ENCODE assay signal across 9 mouse cellular contexts in the genomic region with DNA sequence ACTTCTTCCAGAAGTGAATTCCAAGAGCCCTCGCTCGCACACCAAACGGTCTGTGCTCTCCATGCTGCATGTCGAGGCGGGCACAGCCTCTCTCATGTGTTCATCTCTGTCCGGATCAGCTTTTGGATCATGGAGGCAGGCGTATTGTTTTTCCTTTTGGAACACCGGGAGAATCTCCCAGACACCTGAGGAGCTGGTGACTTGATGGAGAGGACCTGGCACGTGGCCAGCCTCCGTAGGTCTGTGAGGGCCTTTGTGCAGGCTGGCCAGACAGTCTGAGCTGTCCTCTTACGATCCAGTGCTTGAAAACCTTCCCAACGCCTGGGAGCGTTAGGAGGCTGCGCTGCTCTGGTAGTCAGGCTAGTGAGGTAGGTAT. TPM values are rescaled to one million over a fixed set of nuclear protein-coding genes. Genes with fewer than 3 reads are reported as not detected.
DNase-seq lines count a peak whose midpoint lies in the region; ATAC-seq and TF ChIP-seq lines count a peak whose summit lies in the region.
"Had no signal": no experiment of that assay in that cellular context is flagged by ENCODE, and none has a peak within 500 bp of the region (broad histone marks: within the 10 kb centered on the region; RNA-seq: fewer than 3 reads in every experiment).

No protein-coding gene starts in this region.

- peak overlapping the region; percentile 90 for H3K9ac ChIP-seq in heart, embryonic 11.5 days (ENCODE audit: low read depth, low read length)
- H3K9ac ChIP-seq in CH12.LX (ENCODE audit: insufficient read depth, low read depth): peak overlapping the region; percentile 92
- peak overlapping the region; percentile 86 for H3K9ac ChIP-seq in limb, embryonic 11.5 days (ENCODE audit: low read length)
- peak overlapping the region; percentile 92 for H3K9ac ChIP-seq in neural tube, embryonic 14.5 days (replicated peaks; ENCODE audit: low read depth, low read length)

- H3K9me3 ChIP-seq in heart, embryonic 11.5 days (replicated peaks; ENCODE audit: control insufficient read depth, low read length): no peaks in the 10 kb centered on the region
- peaks cover 4% of the 10 kb centered on the region for H3K9me3 ChIP-seq in CH12.LX (replicated peaks; ENCODE audit: low read length)
- no peaks in the 10 kb centered on the region for H3K9me3 ChIP-seq in limb, embryonic 11.5 days (ENCODE audit: control insufficient read depth, low read length)
- no peaks in the 10 kb centered on the region for H3K9me3 ChIP-seq in neural tube, embryonic 14.5 days (ENCODE audit: control insufficient read depth, low read length)

- DNase-seq in heart, postnatal 10 days: no peak
- DNase-seq in CH12.LX (ENCODE audit: extremely low read depth): no peak
- DNase-seq in limb, embryonic 11.5 days (ENCODE audit: low spot score): no peak
- no peak for DNase-seq in retina, embryonic 14.5 days (ENCODE audit: low spot score)
- no peak for DNase-seq in adrenal gland, adult (ENCODE audit: inconsistent age in 2 of 2, low spot score in 1 of 2)

- no peak for TF ChIP-seq EP300 in CH12.LX (IDR thresholded peaks at IDR 0.05; ENCODE audit: low read length)

- ATAC-seq in heart, embryonic 11.5 days (replicated peaks; ENCODE audit: insufficient number of reproducible peaks, low FRiP score, low TSS enrichment): 0 out of 2 replicates have a peak, but pooled peaks have one; percentile 5
- ATAC-seq in limb, embryonic 11.5 days (ENCODE audit: insufficient number of reproducible peaks, low FRiP score, low TSS enrichment, low read depth): 0 out of 2 replicates have a peak, but pooled peaks have one; percentile 15
- peak; percentile 10; the same call in 1 of the 2 replicates for ATAC-seq in neural tube, embryonic 14.5 days (ENCODE audit: low read depth)

- peak overlapping the region; percentile 75 for H3K4me3 ChIP-seq in heart, embryonic 11.5 days (ENCODE audit: low read depth, low read length)
- H3K4me3 ChIP-seq in CH12.LX (replicated peaks in 1 of 3; ENCODE audit: low read depth in 2 of 3, low read length in 2 of 3, poor library complexity in 1 of 3): peak overlapping the region; percentile 62 to 100 (median 81)
- H3K4me3 ChIP-seq in embryonic fibroblast, embryonic 13.5 days (ENCODE audit: insufficient read depth, low read length): peak overlapping the region; percentile 84
- peak overlapping the region; percentile 86 for H3K4me3 ChIP-seq in limb, embryonic 11.5 days (ENCODE audit: low read depth, low read length)
- H3K4me3 ChIP-seq in neural tube, embryonic 14.5 days (ENCODE audit: low read depth, low read length): peak overlapping the region; percentile 77

- no peak for TF ChIP-seq CTCF in CH12.LX (conservative IDR thresholded peaks at IDR 0.05 in 1 of 2, IDR thresholded peaks at IDR 0.05 in 1 of 2; ENCODE audit: low read depth in 2 of 2, low read length in 2 of 2)
- TF ChIP-seq CTCF in embryonic fibroblast, embryonic 13.5 days (IDR thresholded peaks at IDR 0.05; ENCODE audit: borderline replicate concordance, insufficient read depth, low read length): no peak

- TF ChIP-seq RAD21 in CH12.LX (IDR thresholded peaks at IDR 0.05; ENCODE audit: low read depth, low read length): no peak

- in situ Hi-C loops in CH12.LX (cut with MboI; ENCODE audit: low pct_ligation_motif_present, low pct_unique_long_range_greater_than_20kb, low sequenced_read_pairs): no loop called here

- H3K36me3 ChIP-seq in heart, embryonic 11.5 days (ENCODE audit: control insufficient read depth, insufficient read depth, low read length): peaks cover 2% of the 10 kb centered on the region; the same call in 1 of the 2 replicates
- H3K36me3 ChIP-seq in CH12.LX (replicated peaks in 1 of 2; ENCODE audit: control insufficient read depth in 1 of 2, insufficient read depth in 1 of 2, low read length in 1 of 2): peaks cover 19 to 39% of the 10 kb centered on the region in 2 experiments
- peaks cover 5% of the 10 kb centered on the region for H3K36me3 ChIP-seq in limb, embryonic 11.5 days (ENCODE audit: control insufficient read depth, insufficient read depth, low read length)
- peaks cover 11% of the 10 kb centered on the region for H3K36me3 ChIP-seq in neural tube, embryonic 14.5 days (ENCODE audit: control insufficient read depth, insufficient read depth, low read length)

- dilution Hi-C loops in CH12.LX (cut with MboI; ENCODE audit: extremely low pct_ligation_motif_present, extremely low pct_unique_long_range_greater_than_20kb, low sequenced_read_pairs): no loop called here

- H3K27ac ChIP-seq in heart, embryonic 11.5 days (ENCODE audit: low read depth, low read length): peak overlapping the region; percentile 65
- H3K27ac ChIP-seq in CH12.LX (ENCODE audit: insufficient read depth, low read depth): 0 out of 2 replicates have a peak overlapping the region, but pooled peaks have one; percentile 2
- peak overlapping the region; percentile 35 for H3K27ac ChIP-seq in embryonic fibroblast, embryonic 13.5 days (ENCODE audit: insufficient read depth, low read length)
- no peak overlapping the region for H3K27ac ChIP-seq in limb, embryonic 11.5 days (replicated peaks; ENCODE audit: low read depth, low read length)
- H3K27ac ChIP-seq in neural tube, embryonic 14.5 days (ENCODE audit: low read depth, low read length): peak overlapping the region; percentile 92

- peaks cover 26% of the 10 kb centered on the region for H3K27me3 ChIP-seq in heart, embryonic 11.5 days (ENCODE audit: control insufficient read depth, insufficient read depth, low read length)
- peaks cover 16% of the 10 kb centered on the region for H3K27me3 ChIP-seq in CH12.LX (replicated peaks)
- peaks cover 13% of the 10 kb centered on the region for H3K27me3 ChIP-seq in limb, embryonic 11.5 days (ENCODE audit: control insufficient read depth, insufficient read depth, low read length)
- H3K27me3 ChIP-seq in neural tube, embryonic 14.5 days (ENCODE audit: control insufficient read depth, insufficient read depth, low read length): peaks cover 4% of the 10 kb centered on the region; the same call in 1 of the 2 replicates

- intact Hi-C loops in heart, postnatal 10 days (cut with DNase I): no loop called here

- peaks cover 19% of the 10 kb centered on the region for H3K4me1 ChIP-seq in heart, embryonic 11.5 days (ENCODE audit: control insufficient read depth, insufficient read depth, low read length)
- H3K4me1 ChIP-seq in CH12.LX (ENCODE audit: control insufficient read depth in 1 of 2, insufficient read depth in 2 of 2): peaks cover 13 to 40% of the 10 kb centered on the region in 2 experiments
- peaks cover 5% of the 10 kb centered on the region; the same call in 1 of the 2 replicates for H3K4me1 ChIP-seq in embryonic fibroblast, embryonic 13.5 days (ENCODE audit: control insufficient read depth, insufficient read depth, low read length)
- H3K4me1 ChIP-seq in limb, embryonic 11.5 days (ENCODE audit: control insufficient read depth, insufficient read depth, low read length): peaks cover 14% of the 10 kb centered on the region
- peaks cover 31% of the 10 kb centered on the region for H3K4me1 ChIP-seq in neural tube, embryonic 14.5 days (ENCODE audit: control insufficient read depth, insufficient read depth, low read length)

- no peak for TF ChIP-seq POLR2A in CH12.LX (IDR thresholded peaks at IDR 0.05; ENCODE audit: low read depth, low read length)
- TF ChIP-seq POLR2A in embryonic fibroblast, embryonic 13.5 days (IDR thresholded peaks at IDR 0.05; ENCODE audit: low read depth, low read length): no peak

- H3K79me2 ChIP-seq in CH12.LX (replicated peaks; ENCODE audit: control insufficient read depth, extremely low read depth, insufficient read depth, poor library complexity, severe bottlenecking): peaks cover 5% of the 10 kb centered on the region; the same call in 1 of the 2 replicates

- H3K4me2 ChIP-seq in heart, embryonic 11.5 days: peak overlapping the region; percentile 78
- peak overlapping the region; percentile 90 for H3K4me2 ChIP-seq in CH12.LX (ENCODE audit: insufficient read depth, low read depth, poor library complexity, severe bottlenecking)
- H3K4me2 ChIP-seq in limb, embryonic 11.5 days (ENCODE audit: low read depth, severe bottlenecking): peak overlapping the region; percentile 96
- peak overlapping the region; percentile 98 for H3K4me2 ChIP-seq in neural tube, embryonic 14.5 days (ENCODE audit: low read depth, low read length)

- under 1% methylated on average over 14 of the region's 14 CpGs for WGBS in heart, embryonic 11.5 days (ENCODE audit: insufficient replicate concordance)
- WGBS in limb, embryonic 11.5 days: under 1% methylated on average over 14 of the region's 14 CpGs
- under 1% methylated on average over 14 of the region's 14 CpGs for WGBS in neural tube, embryonic 14.5 days

RNA-seq across cellular contexts. Expression of gene Slc25a1, which starts 5.9 kb away (rescaled TPM):
- polyA plus RNA-seq in heart, embryonic 11.5 days (2014; fragmentation: Nextera tagmentation; extraction: Ambion mirVana): 35.9 and 39.5 TPM in 2 replicates
- 10 to 100 TPM; 12.7 to 13.5 TPM for total RNA-seq in heart, postnatal 10 days (2021)
- 106 and 141 TPM in 2 replicates for total RNA-seq in CH12.LX (2012; rRNA removed)
- 96.5 and 113 TPM in 2 replicates for total RNA-seq in CH12.LX (2014; rRNA removed)
- 122 and 134 TPM in 2 replicates for polyA plus RNA-seq in CH12.LX (2012; ENCODE audit: insufficient read length, low read depth)
- 77.8 and 111 TPM in 2 replicates for polyA plus RNA-seq in embryonic fibroblast, embryonic 13.5 days (2011; ENCODE audit: insufficient read length, low read depth, missing spikeins)
- polyA plus RNA-seq in limb, embryonic 11.5 days (2014; fragmentation: Nextera tagmentation; extraction: Ambion mirVana): 74.4 and 74.5 TPM in 2 replicates
- 165 and 199 TPM in 2 replicates for polyA plus RNA-seq in neural tube, embryonic 14.5 days (2014; fragmentation: Nextera tagmentation; extraction: Ambion mirVana)

RNA-seq across cellular contexts. Expression of gene Gsc2, which starts 7.3 kb away (rescaled TPM):
- polyA plus RNA-seq in heart, embryonic 11.5 days (2014; fragmentation: Nextera tagmentation; extraction: Ambion mirVana): not detected in 2 replicates
- total RNA-seq in heart, postnatal 10 days (2021): not detected
- total RNA-seq in CH12.LX (2012; rRNA removed): not detected in 2 replicates
- total RNA-seq in CH12.LX (2014; rRNA removed): not detected in 2 replicates
- not detected in 2 replicates for polyA plus RNA-seq in CH12.LX (2012; ENCODE audit: insufficient read length, low read depth)
- polyA plus RNA-seq in embryonic fibroblast, embryonic 13.5 days (2011; ENCODE audit: insufficient read length, low read depth, missing spikeins): not detected in 2 replicates
- polyA plus RNA-seq in limb, embryonic 11.5 days (2014; fragmentation: Nextera tagmentation; extraction: Ambion mirVana): not detected in 2 replicates
- 0.24 TPM in 1 of 2 replicates, not detected in the other for polyA plus RNA-seq in neural tube, embryonic 14.5 days (2014; fragmentation: Nextera tagmentation; extraction: Ambion mirVana)
- polyA plus RNA-seq: gonadal fat pad, adult 2 months had no signal

RNA-seq across cellular contexts. Expression of gene Ess2, which starts 11.0 kb away (rescaled TPM):
- 27.2 and 29.8 TPM in 2 replicates for polyA plus RNA-seq in heart, embryonic 11.5 days (2014; fragmentation: Nextera tagmentation; extraction: Ambion mirVana)
- total RNA-seq in heart, postnatal 10 days (2021): 10 to 100 TPM; 16.3 to 16.5 TPM
- total RNA-seq in CH12.LX (2012; rRNA removed) (33.1 and 36.7 TPM in 2 replicates), CH12.LX (2014; rRNA removed) (31.1 and 31.4 TPM in 2 replicates)
- 37.0 and 38.7 TPM in 2 replicates for polyA plus RNA-seq in CH12.LX (2012; ENCODE audit: insufficient read length, low read depth)
- polyA plus RNA-seq in embryonic fibroblast, embryonic 13.5 days (2011; ENCODE audit: insufficient read length, low read depth, missing spikeins): 17.5 and 20.7 TPM in 2 replicates
- polyA plus RNA-seq in limb, embryonic 11.5 days (2014; fragmentation: Nextera tagmentation; extraction: Ambion mirVana): 42.2 and 50.2 TPM in 2 replicates
- 42.4 and 42.5 TPM in 2 replicates for polyA plus RNA-seq in neural tube, embryonic 14.5 days (2014; fragmentation: Nextera tagmentation; extraction: Ambion mirVana)

RNA-seq across cellular contexts. Expression of gene Tssk2, which starts 23.7 kb away (rescaled TPM):
- polyA plus RNA-seq in heart, embryonic 11.5 days (2014; fragmentation: Nextera tagmentation; extraction: Ambion mirVana): 0.11 TPM in 1 of 2 replicates, not detected in the other
- not detected for total RNA-seq in heart, postnatal 10 days (2021)
- total RNA-seq in CH12.LX (2012; rRNA removed) (not detected in 2 replicates), CH12.LX (2014; rRNA removed) (not detected in 2 replicates)
- polyA plus RNA-seq in CH12.LX (2012; ENCODE audit: insufficient read length, low read depth): 0.21 TPM in 1 of 2 replicates, not detected in the other
- polyA plus RNA-seq in embryonic fibroblast, embryonic 13.5 days (2011; ENCODE audit: insufficient read length, low read depth, missing spikeins): not detected in 2 replicates
- not detected in 2 replicates for polyA plus RNA-seq in limb, embryonic 11.5 days (2014; fragmentation: Nextera tagmentation; extraction: Ambion mirVana)
- not detected in 2 replicates for polyA plus RNA-seq in neural tube, embryonic 14.5 days (2014; fragmentation: Nextera tagmentation; extraction: Ambion mirVana)

RNA-seq across cellular contexts. Expression of gene Dgcr2, which starts 23.8 kb away (rescaled TPM):
- polyA plus RNA-seq in heart, embryonic 11.5 days (2014; fragmentation: Nextera tagmentation; extraction: Ambion mirVana): 44.8 and 49.9 TPM in 2 replicates
- total RNA-seq in heart, postnatal 10 days (2021): 10 to 100 TPM; 50.8 to 52.7 TPM
- total RNA-seq in CH12.LX (2012; rRNA removed) (48.0 and 52.5 TPM in 2 replicates), CH12.LX (2014; rRNA removed) (36.9 and 41.5 TPM in 2 replicates)
- polyA plus RNA-seq in CH12.LX (2012; ENCODE audit: insufficient read length, low read depth): 45.2 and 54.8 TPM in 2 replicates
- polyA plus RNA-seq in embryonic fibroblast, embryonic 13.5 days (2011; ENCODE audit: insufficient read length, low read depth, missing spikeins): 46.3 and 53.0 TPM in 2 replicates
- 92.5 and 94.0 TPM in 2 replicates for polyA plus RNA-seq in limb, embryonic 11.5 days (2014; fragmentation: Nextera tagmentation; extraction: Ambion mirVana)
- 98.8 and 104 TPM in 2 replicates for polyA plus RNA-seq in neural tube, embryonic 14.5 days (2014; fragmentation: Nextera tagmentation; extraction: Ambion mirVana)
